Mouse (Mus musculus): Measurements from ENCODE around the gene Tm4sf4. TPM values are rescaled to one million over a fixed set of nuclear protein-coding genes. Genes with fewer than 3 reads are reported as not detected.

Tm4sf4 gene
- polyA plus RNA-seq, 1 experiment from 2014 or later: 0.55 TPM

DNA sequence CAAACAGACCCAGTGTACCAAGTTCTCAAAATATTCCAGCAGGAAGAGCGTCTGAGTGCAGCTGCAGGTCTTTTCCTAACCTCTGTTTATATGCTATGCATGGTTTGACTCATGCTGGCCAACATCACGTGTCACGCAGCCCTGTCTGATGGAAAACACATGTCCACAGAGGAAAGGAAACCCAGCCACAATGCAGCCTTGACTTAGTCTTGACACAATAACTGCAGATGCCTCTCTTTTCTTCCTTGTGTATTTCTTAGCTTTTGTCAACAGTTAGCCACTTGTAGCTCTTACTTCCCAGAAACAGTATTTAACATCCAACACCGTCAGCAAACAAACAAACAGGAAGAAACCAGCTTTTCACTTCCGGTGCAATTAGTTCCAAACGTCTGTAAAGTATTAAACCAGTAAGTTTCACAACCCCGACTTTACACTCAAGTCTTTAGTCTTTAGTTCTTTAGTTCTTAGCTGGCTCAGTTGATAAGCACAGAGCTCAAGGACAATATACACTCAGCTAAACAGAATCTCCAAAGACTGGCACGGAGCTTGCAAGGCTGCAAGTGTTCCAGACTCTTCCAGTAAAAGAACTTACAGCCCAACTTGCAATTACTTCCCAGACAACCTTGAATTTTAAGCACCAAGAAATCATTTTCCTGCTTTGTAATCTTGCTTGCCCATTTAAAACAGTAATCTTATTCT is 62.5 kb downstream of the Tm4sf4 start:
- Histone ChIP-seq H3K4me2 (ENCODE audit: low read length) (no peak overlapping the region), H3K4me3 (replicated peaks; ENCODE audit: low read depth, low read length) (no peak overlapping the region), H3K9me3 (ENCODE audit: control insufficient read depth, low read length) (no peaks in the 10 kb centered on the region), H3K27me3 (ENCODE audit: control insufficient read depth, insufficient read depth, low read length) (no peaks in the 10 kb centered on the region), H3K9ac (replicated peaks; ENCODE audit: low read length) (no peak overlapping the region), H3K4me1 (ENCODE audit: control insufficient read depth, insufficient read depth, low read length) (no peaks in the 10 kb centered on the region), H3K36me3 (ENCODE audit: control insufficient read depth, insufficient read depth, low read length) (no peaks in the 10 kb centered on the region), H3K27ac (replicated peaks; ENCODE audit: low read depth, low read length) (no peak overlapping the region)
- 86% methylated on average over 8 of the region's 8 CpGs for WGBS
- ATAC-seq (ENCODE audit: low FRiP score, low TSS enrichment): no peak
- DNase-seq: no peak

Other genes with a start within 250 kb of the Tm4sf4 start
- gene Tm4sf1, start 123.3 kb upstream of the Tm4sf4 start, polyA plus RNA-seq (2014; fragmentation: Nextera tagmentation; extraction: Ambion mirVana): 9.0 and 22.3 TPM in 2 replicates
- gene Wwtr1, start 150.6 kb downstream of the Tm4sf4 start, polyA plus RNA-seq (2014; fragmentation: Nextera tagmentation; extraction: Ambion mirVana): 7.2 TPM in 2 replicates
- gene Commd2, start 226.4 kb downstream of the Tm4sf4 start, polyA plus RNA-seq (2014; fragmentation: Nextera tagmentation; extraction: Ambion mirVana): 82.8 and 85.1 TPM in 2 replicates